Mouse (Mus musculus) c-Kit-positive CD71-positive TER-119-positive erythroid progenitor cells, embryonic 14.5 days (primary cell): ENCODE results near the gene Cetn3.

Experiments used
- DNase-seq: peaks from one replicate; pipeline ENCODE4 v3.0.0-alpha.2; 2013; ENCODE audit warnings: low spot score

Gene Cetn3

GRCm38 (mm10) chr13:81782971-81783404 lies at the start of gene Cetn3:
TSS of gene Cetn3 (plus strand) at chr13:81783077.
- peak; percentile 98 for DNase-seq

- no peak for DNase-seq
These were observed 46.3 kb upstream of the Cetn3 start for GRCm38 (mm10) chr13:81736606-81737005.

- peak; percentile 53 for DNase-seq
These were observed 42.0 kb upstream of the Cetn3 start for GRCm38 (mm10) chr13:81740898-81741297.

- no peak for DNase-seq
These were observed 39.3 kb upstream of the Cetn3 start for GRCm38 (mm10) chr13:81743391-81744091.

- DNase-seq: no peak
These were observed 38.8 kb upstream of the Cetn3 start for GRCm38 (mm10) chr13:81744092-81744396.

- DNase-seq: no peak
These were observed 28.0 kb upstream of the Cetn3 start for GRCm38 (mm10) chr13:81754878-81755277.

- no peak for DNase-seq
These were observed 27.6 kb upstream of the Cetn3 start for GRCm38 (mm10) chr13:81755324-81755723.

GRCm38 (mm10) chr13:81757058-81757660 lies 25.7 kb upstream of the Cetn3 start:
- DNase-seq: no peak

- DNase-seq: peak; percentile 54
These were observed 22.5 kb upstream of the Cetn3 start for GRCm38 (mm10) chr13:81760379-81760778.

- peak; percentile 56 for DNase-seq
These were observed 21.2 kb upstream of the Cetn3 start for GRCm38 (mm10) chr13:81761566-81762186.

- no peak for DNase-seq
These were observed 18.7 kb upstream of the Cetn3 start for GRCm38 (mm10) chr13:81764173-81764572.

- peak; percentile 34 for DNase-seq
These were observed 15.7 kb upstream of the Cetn3 start for GRCm38 (mm10) chr13:81767038-81767659.

- DNase-seq: no peak
These were observed 6.7 kb upstream of the Cetn3 start for GRCm38 (mm10) chr13:81776217-81776616.

- DNase-seq: no peak
These were observed 402 bp upstream of the Cetn3 start for GRCm38 (mm10) chr13:81782475-81782874.

- peak; percentile 96 for DNase-seq
These were observed 797 bp downstream of the Cetn3 start for GRCm38 (mm10) chr13:81783405-81784342.

GRCm38 (mm10) chr13:81785766-81786480 lies 3.0 kb downstream of the Cetn3 start:
- no peak for DNase-seq

GRCm38 (mm10) chr13:81790160-81790559 lies 7.3 kb downstream of the Cetn3 start:
- DNase-seq: no peak

- DNase-seq: no peak
These were observed 9.0 kb downstream of the Cetn3 start for GRCm38 (mm10) chr13:81791861-81792260.

GRCm38 (mm10) chr13:81793850-81794249 lies 11.0 kb downstream of the Cetn3 start:
- no peak for DNase-seq

GRCm38 (mm10) chr13:81801121-81801520 lies 18.2 kb downstream of the Cetn3 start:
- DNase-seq: peak; percentile 18

- DNase-seq: no peak
These were observed 20.8 kb downstream of the Cetn3 start for GRCm38 (mm10) chr13:81803713-81804112.
